Mouse (Mus musculus): ENCODE data around the gene Gm13889. TPM values are rescaled to one million over a fixed set of nuclear protein-coding genes. Genes with fewer than 3 reads are reported as not detected.
A peak's percentile ranks its signal among the peaks of the same experiment; 100 is the strongest.

Gene Gm13889
- polyA plus RNA-seq, 1 experiment from 2014 or later: 10.6 TPM

DNA sequence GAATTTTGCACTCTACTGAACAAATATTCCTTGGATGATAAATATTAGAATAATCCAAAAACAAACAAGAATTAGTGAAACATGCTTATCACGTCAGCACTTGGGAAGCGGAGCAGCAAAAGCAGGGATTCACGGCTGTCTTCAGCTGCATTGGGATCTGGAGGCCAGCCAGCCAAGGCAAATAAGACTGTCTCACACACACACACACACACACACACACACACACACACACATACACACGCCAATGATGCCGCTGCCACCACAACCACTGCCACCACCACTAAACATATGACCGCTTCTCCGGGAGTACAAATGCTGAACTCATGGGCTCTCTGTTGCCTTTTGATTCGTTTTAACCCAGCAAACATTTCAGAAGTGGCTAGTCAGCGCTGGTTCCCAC lies 3.3 kb downstream of the Gm13889 start:
- Histone ChIP-seq H3K9me3 (ENCODE audit: control insufficient read depth, low read length) (no peaks in the 10 kb centered on the region), H3K4me3 (ENCODE audit: low read depth, low read length) (no peak overlapping the region), H3K36me3 (ENCODE audit: control insufficient read depth, insufficient read depth, low read length) (no peaks in the 10 kb centered on the region), H3K4me2 (ENCODE audit: low read depth, low read length) (no peak overlapping the region), H3K27me3 (replicated peaks; ENCODE audit: control insufficient read depth, insufficient read depth, low read length) (peaks cover 61% of the 10 kb centered on the region), H3K4me1 (ENCODE audit: control insufficient read depth, insufficient read depth, low read length) (peaks cover 5% of the 10 kb centered on the region; the same call in 1 of the 2 replicates), H3K9ac (ENCODE audit: low read depth, low read length) (no peak overlapping the region), H3K27ac (replicated peaks; ENCODE audit: low read depth, low read length) (no peak overlapping the region)
- no peak for DNase-seq (ENCODE audit: low spot score)
- ATAC-seq (ENCODE audit: low read depth): no peak
- WGBS: 89% methylated on average over 9 of the region's 9 CpGs

DNA sequence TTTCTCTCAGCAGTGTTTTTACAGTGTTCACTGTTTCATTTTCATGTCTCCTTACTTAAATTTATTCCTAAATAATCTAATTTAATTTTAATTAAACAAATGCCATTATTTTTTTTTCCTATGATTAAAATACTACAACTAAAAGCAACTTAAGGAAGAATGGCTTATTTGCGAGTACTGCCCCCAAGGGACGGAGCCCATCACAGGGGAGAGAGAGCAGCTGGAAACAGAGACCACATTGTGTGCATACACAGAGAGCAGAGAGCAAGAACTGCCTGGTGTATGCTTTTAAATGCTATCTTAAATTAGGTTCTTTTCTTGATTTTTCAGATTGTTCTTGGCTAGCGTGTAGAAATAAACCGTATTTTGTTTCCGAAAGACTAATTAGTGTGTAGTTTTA lies 10.0 kb downstream of the Gm13889 start:
- H3K27me3 ChIP-seq (replicated peaks; ENCODE audit: control insufficient read depth, insufficient read depth, low read length): no peaks in the 10 kb centered on the region
- no peak overlapping the region for H3K9ac ChIP-seq (ENCODE audit: low read depth, low read length)
- no peak overlapping the region for H3K4me3 ChIP-seq (ENCODE audit: low read depth, low read length)
- ATAC-seq (ENCODE audit: low read depth): no peak
- 43% methylated on average over 5 of the region's 5 CpGs for WGBS
- H3K9me3 ChIP-seq (ENCODE audit: control insufficient read depth, low read length): no peaks in the 10 kb centered on the region
- DNase-seq (ENCODE audit: low spot score): no peak
- no peak overlapping the region for H3K4me2 ChIP-seq (ENCODE audit: low read depth, low read length)
- H3K27ac ChIP-seq (replicated peaks; ENCODE audit: low read depth, low read length): no peak overlapping the region
- H3K4me1 ChIP-seq (ENCODE audit: control insufficient read depth, insufficient read depth, low read length): no peaks in the 10 kb centered on the region
- H3K36me3 ChIP-seq (ENCODE audit: control insufficient read depth, insufficient read depth, low read length): no peaks in the 10 kb centered on the region

DNA sequence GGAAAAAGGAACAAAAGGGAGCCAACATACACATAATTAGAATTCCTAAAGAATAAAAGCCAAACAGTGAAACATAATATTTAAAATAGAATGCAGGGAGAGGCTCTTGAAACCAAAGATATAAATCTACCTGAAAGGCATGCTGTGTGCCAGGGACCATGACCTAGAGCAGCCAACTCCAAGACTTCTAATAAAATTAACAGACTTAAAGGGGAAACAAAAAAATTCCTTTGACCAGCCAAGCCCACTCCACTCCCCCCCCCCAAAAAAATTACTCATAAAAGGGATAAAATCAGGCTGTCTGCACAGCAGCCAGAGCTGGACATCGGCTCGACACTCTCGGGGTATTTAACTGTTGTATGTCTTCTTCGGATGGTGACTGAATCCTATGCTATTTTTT lies 12.1 kb downstream of the Gm13889 start:
- H3K36me3 ChIP-seq (ENCODE audit: control insufficient read depth, insufficient read depth, low read length): no peaks in the 10 kb centered on the region
- no peak for DNase-seq (ENCODE audit: low spot score)
- no peak overlapping the region for H3K4me3 ChIP-seq (ENCODE audit: low read depth, low read length)
- no peak overlapping the region for H3K4me2 ChIP-seq (ENCODE audit: low read depth, low read length)
- 80% methylated on average over 4 of the region's 4 CpGs for WGBS
- ATAC-seq (ENCODE audit: low read depth): no peak
- no peak overlapping the region for H3K27ac ChIP-seq (replicated peaks; ENCODE audit: low read depth, low read length)
- no peaks in the 10 kb centered on the region for H3K9me3 ChIP-seq (ENCODE audit: control insufficient read depth, low read length)
- H3K9ac ChIP-seq (ENCODE audit: low read depth, low read length): no peak overlapping the region
- no peaks in the 10 kb centered on the region for H3K4me1 ChIP-seq (ENCODE audit: control insufficient read depth, insufficient read depth, low read length)
- H3K27me3 ChIP-seq (replicated peaks; ENCODE audit: control insufficient read depth, insufficient read depth, low read length): no peaks in the 10 kb centered on the region

DNA sequence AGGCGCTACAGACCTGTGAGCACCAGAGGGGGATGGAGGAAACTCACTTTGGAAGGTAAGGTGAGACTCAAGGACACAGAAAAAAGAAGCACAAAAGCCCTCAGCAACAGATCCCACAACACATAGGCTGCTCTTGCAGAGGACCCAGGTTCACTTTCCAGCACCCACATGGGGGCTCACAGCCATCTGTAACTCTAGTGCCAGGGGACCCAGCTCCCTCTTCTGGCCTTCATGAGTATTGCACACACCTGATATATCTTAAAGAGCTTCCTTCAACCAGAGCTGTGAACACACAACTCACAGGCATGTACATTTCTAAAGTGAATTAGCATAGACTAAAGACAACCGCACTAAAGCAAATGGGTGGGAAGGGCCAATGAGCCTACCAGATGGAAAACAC lies 12.9 kb downstream of the Gm13889 start:
- no peak overlapping the region for H3K27ac ChIP-seq (replicated peaks; ENCODE audit: low read depth, low read length)
- no peaks in the 10 kb centered on the region for H3K27me3 ChIP-seq (replicated peaks; ENCODE audit: control insufficient read depth, insufficient read depth, low read length)
- 93% methylated on average over 2 of the region's 2 CpGs for WGBS
- H3K4me3 ChIP-seq (ENCODE audit: low read depth, low read length): no peak overlapping the region
- no peaks in the 10 kb centered on the region for H3K4me1 ChIP-seq (ENCODE audit: control insufficient read depth, insufficient read depth, low read length)
- no peaks in the 10 kb centered on the region for H3K36me3 ChIP-seq (ENCODE audit: control insufficient read depth, insufficient read depth, low read length)
- DNase-seq (ENCODE audit: low spot score) (no peak), ATAC-seq (ENCODE audit: low read depth) (no peak)
- no peaks in the 10 kb centered on the region for H3K9me3 ChIP-seq (ENCODE audit: control insufficient read depth, low read length)
- no peak overlapping the region for H3K4me2 ChIP-seq (ENCODE audit: low read depth, low read length)
- no peak overlapping the region for H3K9ac ChIP-seq (ENCODE audit: low read depth, low read length)

DNA sequence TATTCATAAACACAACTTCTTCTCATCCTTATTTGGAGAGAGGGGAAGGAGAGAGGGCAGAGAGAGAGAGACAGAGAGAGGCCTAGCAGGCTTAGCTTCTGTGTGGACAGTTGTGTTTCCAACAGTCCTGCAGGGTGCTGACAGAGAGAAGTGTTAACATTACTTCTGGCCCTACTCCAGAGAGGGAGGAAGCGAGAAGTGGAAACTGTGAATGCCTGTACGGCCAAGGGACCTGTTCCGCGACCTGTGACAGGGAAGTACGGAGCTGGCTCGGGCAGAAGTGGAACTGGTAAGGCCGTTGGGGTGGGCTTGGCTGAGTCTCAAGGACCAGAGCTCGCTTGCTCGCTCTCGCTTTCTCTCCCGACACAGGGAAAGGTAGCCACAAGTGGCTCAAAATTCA lies 15.3 kb downstream of the Gm13889 start:
- peak; percentile 41 for DNase-seq (ENCODE audit: low spot score)
- Histone ChIP-seq H3K27ac (replicated peaks; ENCODE audit: low read depth, low read length) (no peak overlapping the region), H3K27me3 (replicated peaks; ENCODE audit: control insufficient read depth, insufficient read depth, low read length) (no peaks in the 10 kb centered on the region), H3K36me3 (ENCODE audit: control insufficient read depth, insufficient read depth, low read length) (no peaks in the 10 kb centered on the region), H3K4me3 (ENCODE audit: low read depth, low read length) (no peak overlapping the region), H3K4me2 (ENCODE audit: low read depth, low read length) (no peak overlapping the region), H3K4me1 (ENCODE audit: control insufficient read depth, insufficient read depth, low read length) (no peaks in the 10 kb centered on the region), H3K9me3 (ENCODE audit: control insufficient read depth, low read length) (no peaks in the 10 kb centered on the region), H3K9ac (ENCODE audit: low read depth, low read length) (no peak overlapping the region)
- ATAC-seq (ENCODE audit: low read depth): no peak
- WGBS: 59% methylated on average over 11 of the region's 11 CpGs

DNA sequence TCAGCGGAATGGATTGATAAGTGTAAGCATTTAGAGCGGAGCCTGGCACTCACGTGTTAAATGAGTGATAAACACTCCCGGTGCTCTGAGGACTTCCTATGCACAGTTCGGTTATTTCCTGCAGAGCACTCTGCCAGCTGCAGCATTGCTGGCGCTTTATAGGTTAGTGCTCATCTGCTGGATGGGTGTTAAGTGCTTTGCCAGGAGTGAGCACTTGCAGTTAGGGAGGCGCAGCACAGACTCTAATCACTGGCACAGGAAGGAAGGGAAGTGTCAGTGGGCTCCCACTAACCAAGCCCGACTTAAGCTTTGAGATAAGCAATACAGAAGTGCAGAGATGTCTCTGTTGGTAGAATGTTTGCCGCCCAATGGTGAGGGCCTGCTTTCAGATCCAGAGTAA lies 18.5 kb downstream of the Gm13889 start:
- DNase-seq (ENCODE audit: low spot score): no peak
- WGBS: 76% methylated on average over 9 of the region's 9 CpGs

DNA sequence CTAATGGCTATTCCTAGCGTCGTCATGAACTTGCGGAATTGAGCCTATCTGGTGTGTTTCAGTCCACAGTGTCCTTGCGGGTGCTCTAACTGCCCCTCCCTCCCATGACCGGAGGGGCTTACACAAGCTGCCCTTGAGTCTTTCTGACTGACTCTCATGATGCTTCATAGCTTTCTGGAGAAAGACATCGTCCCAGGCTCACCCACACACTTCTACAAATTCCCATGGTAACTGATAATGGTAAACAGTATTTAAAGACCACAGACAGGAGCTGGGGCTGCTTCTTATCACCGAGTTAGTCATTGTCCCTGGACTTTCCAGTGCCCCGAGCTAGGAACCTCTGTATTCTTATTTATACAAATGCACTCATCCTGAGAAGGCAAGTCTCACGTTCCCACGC lies 28.1 kb downstream of the Gm13889 start:
- Histone ChIP-seq H3K4me1 (ENCODE audit: control insufficient read depth, insufficient read depth, low read length) (no peaks in the 10 kb centered on the region), H3K9me3 (ENCODE audit: control insufficient read depth, low read length) (no peaks in the 10 kb centered on the region), H3K9ac (ENCODE audit: low read depth, low read length) (no peak overlapping the region), H3K27ac (replicated peaks; ENCODE audit: low read depth, low read length) (no peak overlapping the region), H3K36me3 (ENCODE audit: control insufficient read depth, insufficient read depth, low read length) (no peaks in the 10 kb centered on the region), H3K4me3 (ENCODE audit: low read depth, low read length) (no peak overlapping the region), H3K27me3 (replicated peaks; ENCODE audit: control insufficient read depth, insufficient read depth, low read length) (no peaks in the 10 kb centered on the region), H3K4me2 (ENCODE audit: low read depth, low read length) (no peak overlapping the region)
- WGBS: 85% methylated on average over 10 of the region's 10 CpGs
- DNase-seq (ENCODE audit: low spot score) (no peak), ATAC-seq (ENCODE audit: low read depth) (no peak)

More for the DNA sequence above, 18.5 kb downstream of the Gm13889 start:
- H3K9ac ChIP-seq (ENCODE audit: low read depth, low read length): no peak overlapping the region
- no peak overlapping the region for H3K27ac ChIP-seq (replicated peaks; ENCODE audit: low read depth, low read length)
- H3K4me2 ChIP-seq (ENCODE audit: low read depth, low read length): no peak overlapping the region
- no peaks in the 10 kb centered on the region for H3K4me1 ChIP-seq (ENCODE audit: control insufficient read depth, insufficient read depth, low read length)
- no peak for ATAC-seq (ENCODE audit: low read depth)
- no peaks in the 10 kb centered on the region for H3K9me3 ChIP-seq (ENCODE audit: control insufficient read depth, low read length)
- no peaks in the 10 kb centered on the region for H3K36me3 ChIP-seq (ENCODE audit: control insufficient read depth, insufficient read depth, low read length)
- H3K4me3 ChIP-seq (ENCODE audit: low read depth, low read length): no peak overlapping the region
- no peaks in the 10 kb centered on the region for H3K27me3 ChIP-seq (replicated peaks; ENCODE audit: control insufficient read depth, insufficient read depth, low read length)

DNA sequence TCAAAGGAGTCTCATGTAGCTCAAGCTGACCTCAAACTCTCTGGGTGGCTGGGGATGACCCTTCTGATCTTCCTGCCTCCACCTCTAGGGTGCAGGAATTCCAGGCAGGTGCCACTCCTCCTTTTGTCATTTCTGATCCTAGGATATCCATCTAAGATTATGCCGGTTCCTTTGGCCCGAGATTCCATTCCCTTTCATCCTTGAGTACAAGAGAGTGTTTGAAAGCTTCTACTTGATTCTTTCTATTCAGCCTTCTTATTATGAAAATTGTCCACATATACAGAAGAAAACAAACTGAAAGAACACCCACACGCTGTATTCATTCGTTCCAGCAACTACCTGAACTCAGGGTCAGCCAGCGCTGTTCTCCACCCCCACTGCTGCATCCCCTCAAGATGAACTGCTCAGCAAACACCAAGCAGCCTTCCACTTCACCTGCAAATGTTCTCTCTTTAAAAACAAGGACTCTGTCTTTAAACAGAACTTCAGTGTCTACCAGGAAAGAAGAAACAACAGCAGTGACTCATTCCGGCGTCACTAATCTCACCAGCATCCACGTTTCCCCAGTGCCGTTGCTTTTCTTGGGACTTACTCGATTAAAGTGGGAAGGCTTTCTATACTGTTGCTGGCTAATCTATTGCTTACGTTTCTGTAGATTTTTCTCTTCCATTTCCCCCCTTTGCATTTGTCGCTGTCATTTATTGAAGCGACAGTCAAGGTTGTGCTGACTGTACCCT lies 29.1 kb downstream of the Gm13889 start:
- ATAC-seq (ENCODE audit: low read depth) (no peak), DNase-seq (ENCODE audit: low spot score) (no peak)
- Histone ChIP-seq H3K36me3 (ENCODE audit: control insufficient read depth, insufficient read depth, low read length) (no peaks in the 10 kb centered on the region), H3K9me3 (ENCODE audit: control insufficient read depth, low read length) (no peaks in the 10 kb centered on the region), H3K27me3 (replicated peaks; ENCODE audit: control insufficient read depth, insufficient read depth, low read length) (no peaks in the 10 kb centered on the region), H3K4me3 (ENCODE audit: low read depth, low read length) (no peak overlapping the region), H3K27ac (replicated peaks; ENCODE audit: low read depth, low read length) (no peak overlapping the region), H3K9ac (ENCODE audit: low read depth, low read length) (no peak overlapping the region), H3K4me2 (ENCODE audit: low read depth, low read length) (no peak overlapping the region), H3K4me1 (ENCODE audit: control insufficient read depth, insufficient read depth, low read length) (no peaks in the 10 kb centered on the region)
- WGBS: 63% methylated on average over 13 of the region's 13 CpGs

DNA sequence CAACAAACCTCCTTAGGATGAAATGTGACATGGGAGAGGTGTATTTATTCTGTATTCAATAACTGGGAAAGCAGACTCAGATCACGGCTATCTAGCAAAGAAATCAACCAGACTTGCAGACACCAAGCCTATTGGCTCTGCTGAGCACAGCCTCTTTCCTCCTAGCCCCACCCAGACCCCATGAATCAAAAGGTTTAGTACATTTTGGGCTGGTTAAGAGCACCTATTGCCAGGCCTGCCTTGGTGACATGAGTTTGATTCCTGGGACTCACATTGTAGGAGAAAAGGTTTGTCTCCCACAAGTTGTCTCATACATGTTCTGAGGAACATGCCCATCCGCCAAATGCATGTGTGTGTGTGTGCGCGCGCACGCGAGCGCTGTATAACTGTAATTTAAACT lies 30.9 kb downstream of the Gm13889 start:
- Histone ChIP-seq H3K9ac (ENCODE audit: low read depth, low read length) (no peak overlapping the region), H3K4me3 (ENCODE audit: low read depth, low read length) (no peak overlapping the region), H3K36me3 (ENCODE audit: control insufficient read depth, insufficient read depth, low read length) (no peaks in the 10 kb centered on the region), H3K9me3 (ENCODE audit: control insufficient read depth, low read length) (no peaks in the 10 kb centered on the region), H3K27me3 (replicated peaks; ENCODE audit: control insufficient read depth, insufficient read depth, low read length) (no peaks in the 10 kb centered on the region), H3K4me2 (ENCODE audit: low read depth, low read length) (no peak overlapping the region), H3K4me1 (ENCODE audit: control insufficient read depth, insufficient read depth, low read length) (no peaks in the 10 kb centered on the region), H3K27ac (replicated peaks; ENCODE audit: low read depth, low read length) (no peak overlapping the region)
- 95% methylated on average over 8 of the region's 8 CpGs for WGBS
- ATAC-seq (ENCODE audit: low read depth) (no peak), DNase-seq (ENCODE audit: low spot score) (no peak)
